Mouse (Mus musculus) kidney, embryonic 14.5 days (tissue): ENCODE results near the gene Tpp1. TPM values are rescaled to one million over a fixed set of nuclear protein-coding genes. Genes with fewer than 3 reads are reported as not detected.

Experiments used
- ATAC-seq: fragments of 200-750 bp; cut with Nextera tagmentation; 2 replicates; pipeline ENCODE4 v1.8.0; 2017; ENCODE audit warnings: moderate number of reproducible peaks, mild to moderate bottlenecking, moderate TSS enrichment, moderate library complexity; ENCODE audit not compliant: low FRiP score, low TSS enrichment
- H3K27ac ChIP-seq: fragments of 300-500 bp; sonication (generic); 2 replicates; pipeline ENCODE4 v1.5.1; 2014; ENCODE audit warnings: low read depth, mild to moderate bottlenecking, low read length, moderate library complexity, mixed read lengths
- H3K27me3 ChIP-seq: fragments of 300-500 bp; sonication (generic); 2 replicates; pipeline ENCODE4 v1.6.1; 2014; ENCODE audit warnings: mild to moderate bottlenecking, low read length; ENCODE audit not compliant: control insufficient read depth, insufficient read depth
- H3K36me3 ChIP-seq: fragments of 300-500 bp; sonication (generic); 2 replicates; pipeline ENCODE4 v1.6.1; 2014; ENCODE audit warnings: low read length, mixed read lengths; ENCODE audit not compliant: control insufficient read depth, insufficient read depth
- H3K4me1 ChIP-seq: fragments of 300-500 bp; sonication (generic); 2 replicates; pipeline ENCODE4 v1.6.1; 2014; ENCODE audit warnings: low read length, mixed read lengths; ENCODE audit not compliant: control insufficient read depth, insufficient read depth
- H3K4me2 ChIP-seq: fragments of 300-500 bp; sonication (generic); replicated peaks from 2 replicates; pipeline ENCODE4 v1.6.1; 2014; ENCODE audit warnings: low read depth, mild to moderate bottlenecking, low read length
- H3K4me3 ChIP-seq: fragments of 300-500 bp; sonication (generic); 2 replicates; pipeline ENCODE4 v1.5.1; 2014; ENCODE audit warnings: mild to moderate bottlenecking, low read length
- H3K9ac ChIP-seq: fragments of 300-500 bp; sonication (generic); 2 replicates; pipeline ENCODE4 v1.6.1; 2014; ENCODE audit warnings: low read depth, mild to moderate bottlenecking, low read length, moderate library complexity
- H3K9me3 ChIP-seq: fragments of 300-500 bp; sonication (generic); 2 replicates; pipeline ENCODE4 v1.6.1; 2016; ENCODE audit warnings: low read length; ENCODE audit not compliant: control insufficient read depth
- WGBS: fragments of 180-500 bp; shearing (Covaris S2); extraction: QIAGEN DNeasy Blood & Tissue Kit; methylation state at CpG from one replicate; pipeline ENCODE4 v1.1.7; 2014; 5-methylcytosine and 5-hydroxymethylcytosine counted together
- polyA plus RNA-seq: library from polyadenylated mRNA; unstranded; fragments of >200 nt; fragmentation: Nextera tagmentation; extraction: Ambion mirVana; gene quantifications from 2 replicates; pipeline ENCODE4 v1.2.1, GENCODE M21; 2014

The Tpp1 gene
- polyA plus RNA-seq, 1 experiment from 2014 or later = 86.4 TPM

- Histone ChIP-seq H3K27ac (no peak overlapping the region), H3K27me3 (no peaks in the 10 kb centered on the region), H3K4me3 (no peak overlapping the region), H3K4me1 (peaks cover 32% of the 10 kb centered on the region), H3K36me3 (peaks cover 30% of the 10 kb centered on the region), H3K9ac (no peak overlapping the region; the same call in 1 of the 2 replicates), H3K9me3 (no peaks in the 10 kb centered on the region), H3K4me2 (0 out of 2 replicates have a peak overlapping the region, but pooled peaks have one; percentile 11)
- no peak for ATAC-seq
- WGBS = 41% methylated on average over 4 of the region's 4 CpGs
These were observed 31.8 kb upstream of the Tpp1 start for GRCm38 (mm10) chr7:105783861-105784260.

GRCm38 (mm10) chr7:105778553-105779265 lies 26.7 kb upstream of the Tpp1 start:
- peak overlapping the region; percentile 42; the same call in 1 of the 2 replicates for H3K9ac ChIP-seq
- peak overlapping the region; percentile 33 for H3K4me2 ChIP-seq
- no peaks in the 10 kb centered on the region for H3K27me3 ChIP-seq
- peaks cover 44% of the 10 kb centered on the region for H3K4me1 ChIP-seq
- peaks cover 28% of the 10 kb centered on the region for H3K36me3 ChIP-seq
- WGBS = 12% methylated on average over 4 of the region's 4 CpGs
- H3K9me3 ChIP-seq = no peaks in the 10 kb centered on the region
- peak; percentile 83 for ATAC-seq
- peak overlapping the region; percentile 84 for H3K27ac ChIP-seq
- peak overlapping the region; percentile 18 for H3K4me3 ChIP-seq

GRCm38 (mm10) chr7:105777797-105778552 lies 25.9 kb upstream of the Tpp1 start:
- Histone ChIP-seq H3K4me3 (peak overlapping the region; percentile 18), H3K4me1 (peaks cover 45% of the 10 kb centered on the region), H3K36me3 (peaks cover 25% of the 10 kb centered on the region), H3K4me2 (peak overlapping the region; percentile 33), H3K27ac (peak overlapping the region; percentile 84), H3K9me3 (no peaks in the 10 kb centered on the region), H3K27me3 (no peaks in the 10 kb centered on the region), H3K9ac (peak overlapping the region; percentile 42)
- ATAC-seq = peak; percentile 82
- WGBS = 22% methylated on average over 13 of the region's 13 CpGs

- no peak for ATAC-seq
- Histone ChIP-seq H3K4me3 (peak overlapping the region; percentile 18; the same call in 1 of the 2 replicates), H3K36me3 (peaks cover 31% of the 10 kb centered on the region), H3K4me2 (peak overlapping the region; percentile 33; the same call in 1 of the 2 replicates), H3K9ac (no peak overlapping the region), H3K4me1 (peaks cover 45% of the 10 kb centered on the region), H3K27ac (peak overlapping the region; percentile 84; the same call in 1 of the 2 replicates), H3K9me3 (no peaks in the 10 kb centered on the region), H3K27me3 (no peaks in the 10 kb centered on the region)
- WGBS = 89% methylated on average over 1 of the region's 1 CpGs
These were observed 25.3 kb upstream of the Tpp1 start for GRCm38 (mm10) chr7:105777316-105777715.

- H3K9ac ChIP-seq = no peak overlapping the region
- no peak overlapping the region for H3K4me3 ChIP-seq
- 84% methylated on average over 2 of the region's 2 CpGs for WGBS
- no peaks in the 10 kb centered on the region for H3K27me3 ChIP-seq
- H3K9me3 ChIP-seq = no peaks in the 10 kb centered on the region
- no peak overlapping the region for H3K27ac ChIP-seq
- no peak for ATAC-seq
- no peak overlapping the region for H3K4me2 ChIP-seq
- peaks cover 46% of the 10 kb centered on the region for H3K4me1 ChIP-seq
- H3K36me3 ChIP-seq = peaks cover 31% of the 10 kb centered on the region
These were observed 24.0 kb upstream of the Tpp1 start for GRCm38 (mm10) chr7:105776026-105776425.

- Histone ChIP-seq H3K27ac (peak overlapping the region; percentile 55; the same call in 1 of the 2 replicates), H3K9me3 (no peaks in the 10 kb centered on the region), H3K27me3 (no peaks in the 10 kb centered on the region), H3K9ac (peak overlapping the region; percentile 40), H3K4me3 (no peak overlapping the region), H3K4me2 (no peak overlapping the region; the same call in 1 of the 2 replicates), H3K36me3 (peaks cover 35% of the 10 kb centered on the region), H3K4me1 (peaks cover 49% of the 10 kb centered on the region)
- 12% methylated on average over 8 of the region's 8 CpGs for WGBS
- ATAC-seq = peak; percentile 71
These were observed 22.6 kb upstream of the Tpp1 start for GRCm38 (mm10) chr7:105774661-105775060.

GRCm38 (mm10) chr7:105773041-105773440 lies 21.0 kb upstream of the Tpp1 start:
- Histone ChIP-seq H3K27ac (no peak overlapping the region), H3K4me1 (peaks cover 43% of the 10 kb centered on the region), H3K27me3 (no peaks in the 10 kb centered on the region), H3K9me3 (no peaks in the 10 kb centered on the region), H3K4me2 (no peak overlapping the region), H3K36me3 (peaks cover 34% of the 10 kb centered on the region), H3K9ac (no peak overlapping the region), H3K4me3 (no peak overlapping the region)
- WGBS = 91% methylated on average over 5 of the region's 5 CpGs
- ATAC-seq = no peak

- Histone ChIP-seq H3K9ac (no peak overlapping the region), H3K27ac (no peak overlapping the region), H3K4me1 (peaks cover 43% of the 10 kb centered on the region), H3K27me3 (no peaks in the 10 kb centered on the region), H3K4me3 (no peak overlapping the region), H3K4me2 (no peak overlapping the region), H3K9me3 (no peaks in the 10 kb centered on the region), H3K36me3 (peaks cover 34% of the 10 kb centered on the region)
- WGBS = 91% methylated on average over 15 of the region's 15 CpGs
- ATAC-seq = no peak
These were observed 20.3 kb upstream of the Tpp1 start for GRCm38 (mm10) chr7:105772331-105772730.

GRCm38 (mm10) chr7:105769959-105770358 lies 17.9 kb upstream of the Tpp1 start:
- no peak for ATAC-seq
- Histone ChIP-seq H3K4me2 (no peak overlapping the region), H3K27me3 (no peaks in the 10 kb centered on the region), H3K9me3 (no peaks in the 10 kb centered on the region), H3K9ac (no peak overlapping the region), H3K4me3 (no peak overlapping the region), H3K4me1 (peaks cover 32% of the 10 kb centered on the region), H3K36me3 (peaks cover 51% of the 10 kb centered on the region), H3K27ac (no peak overlapping the region)
- WGBS = 63% methylated on average over 3 of the region's 3 CpGs
